8 mouse cellular contexts compared by ENCODE assay signal in genomic region chrX:53057760-53058090, GRCm38 (mm10).
A peak's percentile ranks its signal among the peaks of the same experiment; 100 is the strongest.
DNase-seq lines count a peak whose midpoint lies in the region; ATAC-seq lines count a peak whose summit lies in the region.

No protein-coding gene starts in this region.

- peak overlapping the region; percentile 92 for H3K27ac ChIP-seq in heart, embryonic 10.5 days
- no peak overlapping the region for H3K27ac ChIP-seq in forebrain, embryonic 15.5 days (replicated peaks)
- H3K27ac ChIP-seq in liver, embryonic 13.5 days = 0 out of 2 replicates have a peak overlapping the region, but pooled peaks have one; percentile 87

- peaks cover 6% of the 10 kb centered on the region; the same call in 1 of the 2 replicates for H3K4me1 ChIP-seq in heart, embryonic 10.5 days
- peaks cover 4% of the 10 kb centered on the region; the same call in 1 of the 2 replicates for H3K4me1 ChIP-seq in forebrain, embryonic 15.5 days
- peaks cover 25% of the 10 kb centered on the region for H3K4me1 ChIP-seq in liver, embryonic 13.5 days (replicated peaks)

- peaks cover 9% of the 10 kb centered on the region; the same call in 1 of the 2 replicates for H3K36me3 ChIP-seq in heart, embryonic 10.5 days
- no peaks in the 10 kb centered on the region for H3K36me3 ChIP-seq in forebrain, embryonic 15.5 days
- H3K36me3 ChIP-seq in liver, embryonic 13.5 days = no peaks in the 10 kb centered on the region

- peak overlapping the region; percentile 72 for H3K4me3 ChIP-seq in heart, embryonic 10.5 days
- H3K4me3 ChIP-seq in forebrain, embryonic 15.5 days = peak overlapping the region; percentile 58
- H3K4me3 ChIP-seq in liver, embryonic 13.5 days (replicated peaks) = peak overlapping the region; percentile 71

- ATAC-seq in forebrain, embryonic 15.5 days (replicated peaks) = no peak
- ATAC-seq in liver, embryonic 13.5 days (ENCODE audit: low read depth) = no peak

- DNase-seq in heart, embryonic 10.5 days (ENCODE audit: low spot score) = no peak
- no peak for DNase-seq in heart, adult 9 months (ENCODE audit: low spot score in 2 of 2)
- peak; percentile 1 for DNase-seq in CD4-positive helper T cell, adult 2 months (ENCODE audit: low read depth, low spot score)
- DNase-seq in liver, embryonic 13.5 days = no peak
- no peak for DNase-seq in left cerebral cortex, adult 9 months (ENCODE audit: low spot score in 2 of 2)
- DNase-seq in embryo, embryonic 10 days (ENCODE audit: low spot score) = no peak
- no peak for DNase-seq in ovary, postnatal 36 days (ENCODE audit: low spot score)

- no peak overlapping the region for H3K9ac ChIP-seq in forebrain, embryonic 15.5 days (replicated peaks)
- H3K9ac ChIP-seq in liver, embryonic 13.5 days = peak overlapping the region; percentile 78

- 22% methylated on average over 6 of the region's 6 CpGs for WGBS in heart, embryonic 10.5 days
- 39% methylated on average over 6 of the region's 6 CpGs for WGBS in forebrain, embryonic 15.5 days
- WGBS in liver, embryonic 13.5 days (ENCODE audit: insufficient replicate concordance) = 29% methylated on average over 6 of the region's 6 CpGs

- H3K4me2 ChIP-seq in forebrain, embryonic 15.5 days (replicated peaks) = peak overlapping the region; percentile 61
- H3K4me2 ChIP-seq in liver, embryonic 13.5 days = peak overlapping the region; percentile 84

- H3K27me3 ChIP-seq in heart, embryonic 10.5 days (ENCODE audit: insufficient read depth, poor library complexity, severe bottlenecking) = peaks cover 7% of the 10 kb centered on the region; the same call in 1 of the 2 replicates
- H3K27me3 ChIP-seq in forebrain, embryonic 15.5 days = no peaks in the 10 kb centered on the region
- peaks cover 39% of the 10 kb centered on the region for H3K27me3 ChIP-seq in liver, embryonic 13.5 days

- H3K9me3 ChIP-seq in heart, embryonic 10.5 days = no peaks in the 10 kb centered on the region
- no peaks in the 10 kb centered on the region for H3K9me3 ChIP-seq in forebrain, embryonic 15.5 days
- no peaks in the 10 kb centered on the region for H3K9me3 ChIP-seq in liver, embryonic 13.5 days (replicated peaks)
